Mouse (Mus musculus): Measurements from ENCODE around the gene Gal3st3. TPM values are rescaled to one million over a fixed set of nuclear protein-coding genes. Genes with fewer than 3 reads are reported as not detected.

Gal3st3 gene
- polyA plus RNA-seq (2021; fragmentation: Nextera tagmentation): 30.0 and 34.7 TPM in 2 replicates
- long read RNA-seq, experiment 1, transcript Gal3st3-201 (3 exons, 2,421 nt): major isoform, 56 of 60 reads
- long read RNA-seq, experiment 1, partial matches to known transcripts: 1 of 60 reads
- long read RNA-seq, experiment 1, other reads (novel, unspliced or antisense): 3 of 60 reads
- long read RNA-seq, experiment 2, transcript Gal3st3-201 (3 exons, 2,421 nt): major isoform, 6 of 8 reads
- long read RNA-seq, experiment 2, partial matches to known transcripts: 1 of 8 reads
- long read RNA-seq, experiment 2, other reads (novel, unspliced or antisense): 1 of 8 reads

DNA sequence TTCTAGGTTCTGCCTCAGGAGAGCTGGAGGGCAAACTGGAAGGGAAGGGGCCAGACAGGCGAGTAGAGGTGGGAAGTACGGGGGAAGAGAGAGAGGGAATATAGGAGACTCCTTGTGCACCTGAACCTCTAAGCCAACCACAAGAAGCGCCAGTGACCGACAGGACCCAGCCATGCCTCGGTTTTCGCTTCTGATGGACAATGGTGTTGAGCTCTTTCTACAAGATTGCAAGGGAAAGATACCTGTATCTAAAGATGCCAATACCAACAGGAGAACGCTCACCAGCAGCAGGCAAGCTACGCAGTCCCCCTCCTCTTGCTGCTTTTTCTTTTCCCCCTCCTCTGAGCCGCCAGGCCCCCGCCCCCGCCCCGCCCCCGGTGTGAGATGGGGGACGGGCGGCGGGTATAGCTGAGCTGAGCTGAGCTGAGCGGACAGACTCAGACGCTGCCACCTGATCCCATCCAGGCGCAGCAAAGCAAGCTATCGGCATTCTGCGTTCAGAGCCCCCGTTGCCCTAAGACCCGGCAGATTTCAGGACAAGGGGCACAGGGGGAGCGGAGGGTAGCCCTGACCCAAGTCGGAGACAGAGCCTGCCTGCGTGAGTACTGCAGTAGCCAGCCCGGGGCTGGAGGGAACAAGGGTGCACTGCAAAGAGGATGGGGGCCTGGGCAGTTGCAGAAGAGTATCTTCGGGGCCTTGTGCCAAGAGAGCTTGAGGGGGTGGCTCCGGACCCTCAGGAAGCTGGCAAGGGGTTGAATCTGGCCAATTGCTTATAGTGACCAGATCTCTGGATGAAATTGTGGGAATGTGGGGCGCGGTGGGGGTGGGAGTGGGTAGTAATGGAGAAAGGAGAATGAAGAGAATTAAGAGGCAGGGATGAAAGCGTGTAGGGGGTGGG lies at the start of gene Gal3st3:
TSS of gene Gal3st3 (plus strand) at position 429 of the 898 bp plus-strand sequence.

GRCm38 (mm10) chr19:5272801-5273733 lies 25.1 kb upstream of the Gal3st3 start, which contains the start of gene Pacs1:
TSS of gene Pacs1 (minus strand) at chr19:5273119.

DNA sequence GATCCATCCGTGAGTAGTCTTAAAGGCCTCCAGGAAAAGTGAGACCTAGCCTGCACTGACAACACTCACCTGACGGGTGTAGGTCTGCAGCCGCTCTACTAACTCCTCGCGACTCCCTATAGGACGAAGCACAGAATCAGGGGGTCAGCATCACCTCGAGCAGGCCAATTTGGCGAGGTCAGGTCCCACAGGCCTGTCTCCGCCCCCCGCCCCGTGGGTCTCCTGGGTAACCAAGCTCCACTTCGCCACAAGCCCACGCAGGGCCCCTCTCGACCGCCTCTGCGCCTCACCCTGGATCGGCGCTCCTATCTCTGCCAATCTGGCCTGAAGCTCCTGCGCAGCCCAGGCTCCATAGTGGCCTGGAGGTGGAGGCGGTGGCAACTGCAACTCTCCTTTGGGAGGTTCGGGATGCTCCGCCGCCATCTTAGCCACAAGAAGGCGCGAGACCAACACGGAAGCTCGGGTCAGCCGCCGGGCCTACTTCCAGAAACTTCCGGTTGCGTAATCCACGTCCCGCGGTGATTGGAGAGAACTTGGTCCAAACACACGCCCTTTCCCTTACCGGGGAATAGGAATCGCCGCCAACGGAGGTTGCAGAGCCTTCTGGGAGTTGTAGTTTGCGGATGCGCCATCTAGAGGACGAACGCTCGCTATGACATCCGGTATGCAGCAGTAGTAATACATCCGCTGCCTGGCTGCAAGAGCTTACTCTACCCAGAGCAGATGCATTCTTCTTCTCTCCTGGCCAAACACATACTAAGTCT lies 3.0 kb upstream of the Gal3st3 start, which contains the start of gene Sf3b2:
TSS of gene Sf3b2 (minus strand) at position 484 of the 764 bp plus-strand sequence.

GRCm38 (mm10) chr19:5335441-5335840 lies 37.3 kb downstream of the Gal3st3 start, which contains the start of gene Catsper1:
TSS of gene Catsper1 (plus strand) at chr19:5335741.

GRCm38 (mm10) chr19:5349502-5349873 lies 51.4 kb downstream of the Gal3st3 start, which contains the start of gene Cst6:
TSS of gene Cst6 (minus strand) at chr19:5349574.

Other genes with a start within 250 kb of the Gal3st3 start
- gene Rin1, start 247.8 kb upstream of the Gal3st3 start, polyA plus RNA-seq (2021; fragmentation: Nextera tagmentation): 13.6 and 19.4 TPM in 2 replicates
- 2.3 and 4.5 TPM in 2 replicates for gene Cd248, start 230.3 kb upstream of the Gal3st3 start, polyA plus RNA-seq (2021; fragmentation: Nextera tagmentation)
- gene Tmem151a, start 212.8 kb upstream of the Gal3st3 start, polyA plus RNA-seq (2021; fragmentation: Nextera tagmentation): 148 and 149 TPM in 2 replicates
- gene Yif1a, start 209.8 kb upstream of the Gal3st3 start, polyA plus RNA-seq (2021; fragmentation: Nextera tagmentation): 36.4 and 56.7 TPM in 2 replicates
- gene Cnih2, start 199.8 kb upstream of the Gal3st3 start, polyA plus RNA-seq (2021; fragmentation: Nextera tagmentation): 37.0 and 528 TPM in 2 replicates
- 140 and 175 TPM in 2 replicates for gene Rab1b, start 191.3 kb upstream of the Gal3st3 start, polyA plus RNA-seq (2021; fragmentation: Nextera tagmentation)
- 11.6 and 37.2 TPM in 2 replicates for gene Klc2, start 179.8 kb upstream of the Gal3st3 start, polyA plus RNA-seq (2021; fragmentation: Nextera tagmentation)
- gene Pacs1, start 25.2 kb upstream of the Gal3st3 start, polyA plus RNA-seq (2021; fragmentation: Nextera tagmentation): 18.5 and 34.5 TPM in 2 replicates
- gene Sf3b2, start 2.9 kb upstream of the Gal3st3 start, polyA plus RNA-seq (2021; fragmentation: Nextera tagmentation): 203 and 220 TPM in 2 replicates
- not detected in 2 replicates for gene Catsper1, start 37.4 kb downstream of the Gal3st3 start, polyA plus RNA-seq (2021; fragmentation: Nextera tagmentation)
- gene Cst6, start 51.2 kb downstream of the Gal3st3 start, polyA plus RNA-seq (2021; fragmentation: Nextera tagmentation): 50.0 and 72.9 TPM in 2 replicates
- gene Eif1ad, start 68.4 kb downstream of the Gal3st3 start, polyA plus RNA-seq (2021; fragmentation: Nextera tagmentation): 29.9 and 34.7 TPM in 2 replicates
- 160 and 199 TPM in 2 replicates for gene Banf1, start 68.8 kb downstream of the Gal3st3 start, polyA plus RNA-seq (2021; fragmentation: Nextera tagmentation)
- 26.4 and 29.3 TPM in 2 replicates for gene Sart1, start 90.4 kb downstream of the Gal3st3 start, polyA plus RNA-seq (2021; fragmentation: Nextera tagmentation)
- gene Tsga10ip, start 104.2 kb downstream of the Gal3st3 start, polyA plus RNA-seq (2021; fragmentation: Nextera tagmentation): not detected in 2 replicates
- 166 and 215 TPM in 2 replicates for gene Drap1, start 126.6 kb downstream of the Gal3st3 start, polyA plus RNA-seq (2021; fragmentation: Nextera tagmentation)
- 42.0 and 45.8 TPM in 2 replicates for gene AI837181, start 126.8 kb downstream of the Gal3st3 start, polyA plus RNA-seq (2021; fragmentation: Nextera tagmentation)
- gene Fosl1, start 149.2 kb downstream of the Gal3st3 start, polyA plus RNA-seq (2021; fragmentation: Nextera tagmentation): 0.19 TPM in 1 of 2 replicates, not detected in the other
- gene Ccdc85b, start 159.6 kb downstream of the Gal3st3 start, polyA plus RNA-seq (2021; fragmentation: Nextera tagmentation): 20.7 and 40.8 TPM in 2 replicates
- gene Fibp, start 162.3 kb downstream of the Gal3st3 start, polyA plus RNA-seq (2021; fragmentation: Nextera tagmentation): 93.1 and 106 TPM in 2 replicates
- 0.23 TPM in 1 of 2 replicates, not detected in the other for gene Ctsw, start 170.2 kb downstream of the Gal3st3 start, polyA plus RNA-seq (2021; fragmentation: Nextera tagmentation)
- 13.0 and 16.9 TPM in 2 replicates for gene Efemp2, start 175.6 kb downstream of the Gal3st3 start, polyA plus RNA-seq (2021; fragmentation: Nextera tagmentation)
- 18.7 and 21.5 TPM in 2 replicates for gene Mus81, start 190.1 kb downstream of the Gal3st3 start, polyA plus RNA-seq (2021; fragmentation: Nextera tagmentation)
- 823 and 1,622 TPM in 2 replicates for gene Cfl1, start 192.1 kb downstream of the Gal3st3 start, polyA plus RNA-seq (2021; fragmentation: Nextera tagmentation)
- not detected in 2 replicates for gene 1700020D05Rik, start 205.5 kb downstream of the Gal3st3 start, polyA plus RNA-seq (2021; fragmentation: Nextera tagmentation)
- 58.0 and 58.2 TPM in 2 replicates for gene Snx32, start 212.2 kb downstream of the Gal3st3 start, polyA plus RNA-seq (2021; fragmentation: Nextera tagmentation)